Mouse (Mus musculus) intestine, embryonic 16.5 days (tissue): ENCODE data around the gene Spaca7. TPM values are rescaled to one million over a fixed set of nuclear protein-coding genes. Genes with fewer than 3 reads are reported as not detected.
"Not testable (repeated sequence)": the region's sequence is repeated elsewhere in the genome, so short reads cannot be mapped to it uniquely, and the experiment has no call there.

Experiments used
- ATAC-seq: fragments of 200-750 bp; cut with Nextera tagmentation; 2 replicates; pipeline ENCODE4 v1.8.0; 2017; ENCODE audit warnings: moderate TSS enrichment, moderate library complexity
- H3K27ac ChIP-seq: fragments of 300-500 bp; sonication (generic); 2 replicates; pipeline ENCODE4 v1.5.1; 2014; ENCODE audit warnings: mild to moderate bottlenecking, low read length
- H3K27me3 ChIP-seq: fragments of 300-500 bp; sonication (generic); replicated peaks from 2 replicates; pipeline ENCODE4 v1.6.1; 2014; ENCODE audit warnings: low read length, control low read depth, mixed read lengths; ENCODE audit not compliant: control insufficient read depth, insufficient read depth
- H3K36me3 ChIP-seq: fragments of 300-500 bp; sonication (generic); 2 replicates; pipeline ENCODE4 v1.6.1; 2014; ENCODE audit warnings: low read length, control low read depth; ENCODE audit not compliant: control insufficient read depth, insufficient read depth
- H3K4me1 ChIP-seq: fragments of 300-500 bp; sonication (generic); 2 replicates; pipeline ENCODE4 v1.6.1; 2014; ENCODE audit warnings: low read length, control low read depth, mixed read lengths; ENCODE audit not compliant: control insufficient read depth, insufficient read depth
- H3K4me2 ChIP-seq: fragments of 300-500 bp; sonication (generic); 2 replicates; pipeline ENCODE4 v1.6.1; 2014; ENCODE audit warnings: low read depth, low read length, control low read depth
- H3K4me3 ChIP-seq: fragments of 300-500 bp; sonication (generic); 2 replicates; pipeline ENCODE4 v1.5.1; 2014; ENCODE audit warnings: mild to moderate bottlenecking, low read length
- H3K9ac ChIP-seq: fragments of 300-500 bp; sonication (generic); 2 replicates; pipeline ENCODE4 v1.6.1; 2014; ENCODE audit warnings: low read depth, low read length
- H3K9me3 ChIP-seq: fragments of 300-500 bp; sonication (generic); 2 replicates; pipeline ENCODE4 v1.6.1; 2016; ENCODE audit warnings: low read length, control low read depth; ENCODE audit not compliant: control insufficient read depth
- WGBS: fragments of 180-500 bp; shearing (Covaris S2); extraction: QIAGEN DNeasy Blood & Tissue Kit; methylation state at CpG from one replicate; pipeline ENCODE4 v1.1.7; 2014; 5-methylcytosine and 5-hydroxymethylcytosine counted together
- polyA plus RNA-seq: library from polyadenylated mRNA; unstranded; fragments of >200 nt; fragmentation: Nextera tagmentation; extraction: Ambion mirVana; gene quantifications from 2 replicates; pipeline ENCODE4 v1.2.1, GENCODE M21; 2015

Spaca7 gene
- polyA plus RNA-seq, 1 experiment from 2014 or later = not detected

DNA sequence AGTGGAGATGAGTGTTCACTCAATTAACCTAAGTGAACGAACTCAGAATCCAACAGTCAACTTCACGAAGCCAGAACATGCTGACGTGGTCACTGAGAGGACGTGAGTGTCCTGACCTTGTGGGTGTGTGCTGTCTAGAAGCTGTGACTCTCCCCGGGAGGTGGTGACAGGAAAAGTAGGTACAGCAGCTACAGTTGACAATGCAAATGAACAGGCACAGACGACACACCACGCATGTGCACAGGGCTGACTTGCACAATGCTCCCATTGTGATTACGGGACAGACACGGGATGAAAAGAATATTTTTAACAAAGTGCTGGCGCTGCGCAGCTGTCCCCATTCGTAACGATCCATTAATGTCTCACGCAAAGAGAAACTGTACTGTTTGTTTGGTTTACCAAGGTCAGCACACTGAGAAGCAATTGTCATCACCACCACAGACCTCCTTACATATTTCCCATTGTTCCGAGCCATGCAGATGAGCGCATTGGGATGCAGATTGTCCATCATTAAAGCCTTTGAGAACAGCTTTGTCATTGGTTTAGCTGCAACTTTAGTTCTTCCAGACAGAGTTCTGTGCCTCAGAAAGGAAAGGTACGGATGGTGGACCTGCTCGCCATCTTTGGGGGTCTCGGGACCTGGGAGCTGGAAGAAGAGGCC is 6.6 kb downstream of the Spaca7 start:
- 73% methylated on average over 19 of the region's 19 CpGs for WGBS
- not testable (repeated sequence) for H3K9ac ChIP-seq, H3K27me3 ChIP-seq, H3K4me2 ChIP-seq, H3K4me3 ChIP-seq, H3K27ac ChIP-seq, ATAC-seq, H3K36me3 ChIP-seq, H3K4me1 ChIP-seq, H3K9me3 ChIP-seq

DNA sequence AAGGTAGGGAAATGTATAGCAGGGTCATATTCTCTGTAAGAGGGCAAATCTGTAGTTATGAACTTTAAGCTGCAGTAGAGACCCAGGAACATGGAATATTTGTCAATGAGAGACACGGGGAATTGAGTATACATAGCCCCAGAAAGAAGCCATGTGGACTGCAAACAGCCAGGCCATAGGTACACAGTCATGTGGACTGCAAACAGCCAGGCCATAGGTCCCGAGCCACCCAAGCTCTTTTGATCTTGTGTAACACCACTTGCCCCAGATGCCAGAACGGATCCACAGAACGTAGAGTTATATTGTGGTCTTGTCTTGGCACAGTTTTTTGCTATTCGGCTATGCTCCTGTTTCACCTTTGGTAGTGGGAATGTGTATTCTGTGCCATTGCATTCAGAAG is 11.0 kb downstream of the Spaca7 start:
- no peaks in the 10 kb centered on the region for H3K36me3 ChIP-seq
- no peaks in the 10 kb centered on the region for H3K27me3 ChIP-seq
- H3K27ac ChIP-seq = no peak overlapping the region
- WGBS = 79% methylated on average over 5 of the region's 5 CpGs
- H3K4me3 ChIP-seq = no peak overlapping the region
- H3K4me2 ChIP-seq = no peak overlapping the region
- no peaks in the 10 kb centered on the region for H3K4me1 ChIP-seq
- H3K9ac ChIP-seq = no peak overlapping the region
- ATAC-seq = no peak
- no peaks in the 10 kb centered on the region for H3K9me3 ChIP-seq

GRCm38 (mm10) chr8:12607223-12607622 is 34.4 kb downstream of the Spaca7 start:
- Histone ChIP-seq H3K4me3 (no peak overlapping the region), H3K27ac (no peak overlapping the region), H3K9me3 (no peaks in the 10 kb centered on the region), H3K4me2 (no peak overlapping the region), H3K4me1 (no peaks in the 10 kb centered on the region), H3K36me3 (no peaks in the 10 kb centered on the region), H3K27me3 (0 out of 2 replicates have a peak, but pooled peaks cover 3% of the 10 kb centered on the region), H3K9ac (no peak overlapping the region)
- 22% methylated on average over 6 of the region's 6 CpGs for WGBS
- ATAC-seq = peak; percentile 49; the same call in 1 of the 2 replicates

GRCm38 (mm10) chr8:12608810-12609209 is 36.0 kb downstream of the Spaca7 start:
- WGBS = 72% methylated on average over 10 of the region's 10 CpGs
- Histone ChIP-seq H3K4me3 (no peak overlapping the region), H3K36me3 (no peaks in the 10 kb centered on the region), H3K4me2 (no peak overlapping the region), H3K27me3 (0 out of 2 replicates have a peak, but pooled peaks cover 3% of the 10 kb centered on the region), H3K4me1 (no peaks in the 10 kb centered on the region), H3K9me3 (no peaks in the 10 kb centered on the region), H3K9ac (no peak overlapping the region), H3K27ac (no peak overlapping the region)
- ATAC-seq = no peak

- Histone ChIP-seq H3K27me3 (no peaks in the 10 kb centered on the region), H3K9ac (no peak overlapping the region), H3K4me1 (no peaks in the 10 kb centered on the region), H3K36me3 (0 out of 2 replicates have a peak, but pooled peaks cover 2% of the 10 kb centered on the region), H3K4me3 (no peak overlapping the region), H3K27ac (no peak overlapping the region), H3K4me2 (no peak overlapping the region), H3K9me3 (no peaks in the 10 kb centered on the region)
- no peak for ATAC-seq
- WGBS = 49% methylated on average over 12 of the region's 12 CpGs
Measured at GRCm38 (mm10) chr8:12609752-12610449, 37.1 kb downstream of the Spaca7 start.

- H3K4me3 ChIP-seq = no peak overlapping the region
- no peak overlapping the region for H3K9ac ChIP-seq
- 81% methylated on average over 7 of the region's 7 CpGs for WGBS
- no peak overlapping the region for H3K4me2 ChIP-seq
- H3K4me1 ChIP-seq = no peaks in the 10 kb centered on the region
- H3K27me3 ChIP-seq = no peaks in the 10 kb centered on the region
- no peak for ATAC-seq
- no peaks in the 10 kb centered on the region for H3K9me3 ChIP-seq
- 0 out of 2 replicates have a peak, but pooled peaks cover 4% of the 10 kb centered on the region for H3K36me3 ChIP-seq
- H3K27ac ChIP-seq = no peak overlapping the region
Measured at GRCm38 (mm10) chr8:12613201-12613600, 40.4 kb downstream of the Spaca7 start.

GRCm38 (mm10) chr8:12617369-12617768 is 44.5 kb downstream of the Spaca7 start:
- H3K4me2 ChIP-seq, H3K27me3 ChIP-seq, ATAC-seq, H3K4me1 ChIP-seq, H3K9me3 ChIP-seq, H3K27ac ChIP-seq, H3K4me3 ChIP-seq, H3K9ac ChIP-seq: not testable (repeated sequence)
- 89% methylated on average over 3 of the region's 3 CpGs for WGBS
- H3K36me3 ChIP-seq = peaks cover 13% of the 10 kb centered on the region; the same call in 1 of the 2 replicates

DNA sequence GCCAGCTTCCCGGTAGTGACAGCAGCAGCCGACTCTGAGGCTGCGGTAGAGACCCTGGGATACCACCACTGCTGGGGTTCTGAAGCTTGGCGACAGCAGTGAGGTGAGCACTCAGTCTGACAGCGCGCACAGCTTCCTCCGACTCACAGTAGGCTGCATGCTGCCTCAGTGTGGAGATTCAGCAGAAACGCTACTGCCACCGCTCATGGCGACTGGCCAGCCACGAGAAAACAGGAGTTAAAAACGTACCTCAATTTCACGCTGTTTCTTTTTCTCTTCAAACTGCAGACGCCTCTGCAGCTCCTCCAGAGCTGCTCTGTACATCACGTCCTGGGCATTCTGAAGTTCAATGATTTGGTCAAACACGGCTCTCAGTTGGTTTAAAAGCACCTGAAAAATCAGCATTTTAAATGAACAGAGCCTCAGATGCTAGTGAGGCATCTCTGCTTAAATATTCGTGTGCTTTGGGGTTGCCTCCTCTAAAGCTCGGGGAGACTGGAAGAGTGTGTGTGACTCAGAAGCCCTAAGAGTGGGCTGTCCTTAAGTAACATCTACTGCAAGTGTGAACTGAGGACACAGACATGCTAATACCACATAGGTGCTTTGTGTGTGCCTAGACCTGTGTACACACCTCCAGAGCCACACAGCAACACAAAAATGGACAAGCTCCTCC is 48.9 kb downstream of the Spaca7 start:
- Histone ChIP-seq H3K9me3 (no peaks in the 10 kb centered on the region), H3K9ac (no peak overlapping the region), H3K4me1 (no peaks in the 10 kb centered on the region), H3K4me2 (no peak overlapping the region), H3K36me3 (peaks cover 17% of the 10 kb centered on the region; the same call in 1 of the 2 replicates), H3K4me3 (no peak overlapping the region), H3K27me3 (no peaks in the 10 kb centered on the region), H3K27ac (no peak overlapping the region)
- no peak for ATAC-seq
- WGBS = 94% methylated on average over 18 of the region's 18 CpGs

GRCm38 (mm10) chr8:12625890-12626289 is 53.1 kb downstream of the Spaca7 start:
- no peaks in the 10 kb centered on the region for H3K27me3 ChIP-seq
- H3K9me3 ChIP-seq = no peaks in the 10 kb centered on the region
- no peak for ATAC-seq
- 73% methylated on average over 5 of the region's 5 CpGs for WGBS
- no peak overlapping the region for H3K4me2 ChIP-seq
- peaks cover 38% of the 10 kb centered on the region for H3K36me3 ChIP-seq
- no peak overlapping the region for H3K27ac ChIP-seq
- H3K9ac ChIP-seq = no peak overlapping the region
- H3K4me3 ChIP-seq = no peak overlapping the region
- no peaks in the 10 kb centered on the region for H3K4me1 ChIP-seq
